Mouse (Mus musculus): ENCODE results near the gene Abca13.
"Not testable (repeated sequence)": the region's sequence is repeated elsewhere in the genome, so short reads cannot be mapped to it uniquely, and the experiment has no call there.

Abca13 gene

GRCm38 (mm10) chr11:9285759-9286158 lies 94.0 kb downstream of the Abca13 start:
- no peak for DNase-seq (ENCODE audit: low read depth, low spot score)

DNA sequence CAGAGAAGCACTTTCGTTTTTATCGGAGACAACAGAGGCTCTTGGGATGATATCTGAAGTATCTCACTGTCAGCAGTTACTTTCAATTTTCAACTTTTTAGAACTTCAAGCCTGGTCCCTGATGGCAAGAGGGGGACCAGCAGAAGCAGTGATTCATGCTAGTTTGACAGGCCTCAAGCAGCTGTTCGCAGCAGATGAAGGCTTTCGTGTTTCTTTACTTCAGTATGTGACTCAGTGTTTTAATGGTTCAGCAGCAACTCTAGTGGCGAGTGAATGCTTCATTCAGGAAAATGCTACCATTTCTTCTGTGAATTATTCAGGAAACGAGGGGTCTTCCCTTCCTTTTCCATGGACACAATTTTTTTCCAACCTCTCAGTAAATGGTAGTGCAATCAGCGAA lies 99.4 kb downstream of the Abca13 start:
- no peak for DNase-seq (ENCODE audit: low read depth, low spot score)

DNA sequence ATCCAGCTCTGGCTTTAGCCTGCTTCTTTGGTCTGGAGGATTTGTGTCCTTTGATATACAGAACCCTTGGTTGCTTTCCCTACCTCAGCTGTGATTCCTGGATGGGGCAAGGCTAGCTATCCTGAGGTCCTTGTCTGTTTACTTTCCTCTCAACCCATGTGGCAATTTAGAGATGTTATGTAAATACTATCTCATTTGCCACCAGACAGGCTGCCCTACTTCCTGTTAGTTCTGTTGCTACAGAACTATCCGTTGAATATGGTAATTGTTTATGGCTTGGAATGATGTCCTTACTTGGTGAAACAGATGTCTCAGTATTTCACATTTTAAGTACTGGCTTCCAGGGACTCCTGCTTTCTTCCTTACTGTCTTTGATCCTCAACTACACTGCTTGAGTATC lies 107.9 kb downstream of the Abca13 start:
- DNase-seq (ENCODE audit: low read depth, low spot score) = no peak

- DNase-seq (ENCODE audit: low read depth, low spot score) = no peak
Measured at GRCm38 (mm10) chr11:9305450-9305849, 113.7 kb downstream of the Abca13 start.

GRCm38 (mm10) chr11:9316545-9316944 lies 124.8 kb downstream of the Abca13 start:
- DNase-seq (ENCODE audit: low read depth, low spot score) = no peak

DNA sequence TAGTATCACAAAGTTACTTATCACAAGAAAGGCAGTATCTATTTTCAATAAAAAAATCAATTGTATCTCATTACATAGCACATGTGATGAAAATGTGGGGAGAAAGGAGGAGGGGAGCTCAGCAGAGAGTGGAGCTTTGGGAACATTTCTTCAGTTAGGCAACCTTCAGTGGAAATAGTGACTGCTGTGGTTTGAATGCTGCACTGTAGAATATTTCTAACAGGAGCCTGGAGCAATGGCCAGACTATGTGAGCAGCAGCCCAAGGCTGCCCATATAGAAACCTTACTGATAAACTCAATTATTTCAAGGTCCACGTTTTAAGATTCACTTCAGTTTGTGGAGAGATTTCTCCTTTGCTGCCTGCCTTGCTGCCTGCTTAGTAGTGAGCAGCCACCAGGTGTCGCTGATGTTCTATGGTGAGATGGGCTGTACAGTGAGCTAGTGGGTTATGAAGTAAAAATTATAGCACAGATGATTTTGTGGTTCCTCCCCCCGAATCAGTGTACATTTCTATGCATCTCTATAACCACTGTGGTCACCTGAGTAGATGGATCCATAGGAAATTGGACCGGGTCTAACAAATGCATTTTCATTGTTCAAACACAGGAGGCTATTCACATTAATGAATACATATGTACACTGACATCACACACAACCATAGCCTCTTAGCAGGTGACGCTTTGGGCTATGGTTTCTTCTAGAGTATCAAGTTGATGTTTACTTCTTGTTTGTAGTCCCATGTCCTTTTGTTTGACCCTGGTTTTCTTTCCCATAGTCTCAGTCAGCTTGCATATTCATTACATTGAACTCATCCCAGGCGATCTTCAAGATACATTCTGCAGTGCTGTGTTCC lies 125.6 kb downstream of the Abca13 start:
- peak; percentile 32 for DNase-seq (ENCODE audit: low read depth, low spot score)

- DNase-seq (ENCODE audit: low read depth, low spot score) = no peak
Measured at GRCm38 (mm10) chr11:9338151-9338550, 146.4 kb downstream of the Abca13 start.

DNA sequence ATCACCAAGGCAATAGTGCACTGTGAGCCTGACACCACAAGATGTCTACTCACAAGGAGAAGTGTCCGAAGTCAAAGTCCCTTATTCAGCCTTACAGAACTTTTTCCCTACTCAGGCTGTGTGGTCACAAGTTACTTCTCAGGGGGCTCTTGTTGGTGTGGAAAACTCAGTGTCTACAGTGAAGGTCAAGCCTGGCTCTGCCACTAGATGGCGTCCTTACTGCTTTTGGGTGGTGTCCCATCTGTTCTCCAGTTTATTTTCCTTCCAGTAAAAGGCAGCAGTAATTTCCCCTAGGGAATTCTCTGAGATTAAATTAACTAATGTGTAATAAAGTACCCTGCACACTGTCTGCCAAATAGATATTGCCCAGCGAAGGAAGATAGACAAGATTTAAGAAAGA lies 156.0 kb downstream of the Abca13 start:
- no peak for DNase-seq (ENCODE audit: low read depth, low spot score)

DNA sequence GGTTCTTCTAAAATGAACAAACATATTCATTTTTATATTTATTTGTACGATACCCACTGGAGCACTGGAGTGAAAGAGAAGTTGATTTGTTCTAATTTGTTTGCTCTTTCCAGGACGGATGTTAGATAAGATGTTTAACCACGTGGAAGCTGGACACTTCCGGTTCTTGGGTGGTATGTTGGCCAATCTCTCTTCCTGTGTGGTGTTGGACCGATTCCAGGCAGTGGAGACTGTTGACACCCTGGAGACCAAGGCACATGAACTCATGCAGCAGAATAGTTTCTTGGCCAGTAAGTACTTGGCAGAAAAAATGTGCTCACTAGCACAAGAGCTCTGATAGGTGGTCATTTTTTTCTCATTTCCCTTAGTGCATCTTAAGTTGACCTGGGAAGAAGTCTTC lies 181.4 kb downstream of the Abca13 start:
- no peak for DNase-seq (ENCODE audit: low read depth, low spot score)

DNA sequence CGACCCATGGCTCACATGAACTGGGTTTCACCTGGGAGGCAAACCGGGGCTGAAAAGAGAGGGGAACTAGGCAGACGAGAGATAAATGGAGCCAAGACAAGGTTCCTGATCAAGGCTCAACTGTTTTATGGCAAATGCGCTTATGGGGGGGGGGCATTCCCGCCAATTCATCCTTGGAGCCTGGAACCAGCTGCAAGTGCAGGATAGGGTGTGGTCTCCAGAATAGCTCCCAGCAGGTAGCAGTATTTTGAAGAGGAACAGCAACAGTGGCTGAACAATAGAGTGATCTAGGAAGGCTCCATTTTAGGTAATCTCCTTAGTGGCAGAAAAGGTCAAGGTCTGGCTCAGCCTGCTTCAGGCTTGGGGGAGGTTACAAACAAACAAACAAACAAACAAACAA lies 182.7 kb downstream of the Abca13 start:
- not testable (repeated sequence) for DNase-seq (ENCODE audit: low read depth, low spot score)

DNA sequence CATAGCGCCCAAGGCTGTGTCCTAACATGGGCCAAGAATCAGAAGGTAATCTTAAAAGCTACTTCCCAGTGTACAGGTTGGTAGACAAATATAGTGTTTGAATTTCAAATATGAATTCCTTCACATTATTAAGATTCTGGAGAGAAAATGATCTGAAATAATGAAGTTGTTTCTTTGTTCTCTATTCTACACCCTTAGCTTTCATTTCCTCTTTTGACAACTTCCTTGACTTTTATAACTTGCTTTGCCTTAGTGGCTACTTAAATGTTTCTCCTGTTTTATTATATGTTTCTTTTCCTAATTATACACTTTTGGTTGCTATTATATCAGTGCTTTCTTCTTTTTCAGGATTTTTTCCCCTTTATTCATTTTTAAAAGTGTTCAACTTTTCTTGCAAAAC lies 196.8 kb downstream of the Abca13 start:
- DNase-seq (ENCODE audit: low read depth, low spot score) = no peak

DNA sequence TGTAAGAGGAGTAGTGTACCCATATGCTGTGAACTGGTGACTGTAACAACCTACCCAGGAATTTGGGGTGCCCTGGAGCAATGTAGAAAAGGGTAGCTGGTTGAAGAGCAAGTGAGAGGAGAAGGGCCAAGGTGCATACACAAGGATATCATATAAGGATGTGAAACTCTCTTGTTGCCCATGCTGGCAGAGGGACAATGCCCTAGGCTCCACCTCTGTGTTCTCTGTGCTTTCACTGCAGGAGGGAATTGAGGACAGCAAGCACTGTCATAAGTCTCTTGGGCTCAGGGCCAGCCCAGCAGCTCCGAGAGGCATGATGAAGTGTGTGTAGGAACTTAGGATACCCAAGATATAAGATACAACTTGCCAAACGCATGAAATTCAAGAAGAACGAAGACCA lies 225.2 kb downstream of the Abca13 start:
- DNase-seq (ENCODE audit: low read depth, low spot score) = no peak

GRCm38 (mm10) chr11:9420205-9420604 lies 228.5 kb downstream of the Abca13 start:
- no peak for DNase-seq (ENCODE audit: low read depth, low spot score)

- DNase-seq (ENCODE audit: low read depth, low spot score) = no peak
Measured at GRCm38 (mm10) chr11:9427411-9427810, 235.7 kb downstream of the Abca13 start.

- peak; percentile 34 for DNase-seq (ENCODE audit: low read depth, low spot score)
Measured at GRCm38 (mm10) chr11:9432807-9433206, 241.1 kb downstream of the Abca13 start.

DNA sequence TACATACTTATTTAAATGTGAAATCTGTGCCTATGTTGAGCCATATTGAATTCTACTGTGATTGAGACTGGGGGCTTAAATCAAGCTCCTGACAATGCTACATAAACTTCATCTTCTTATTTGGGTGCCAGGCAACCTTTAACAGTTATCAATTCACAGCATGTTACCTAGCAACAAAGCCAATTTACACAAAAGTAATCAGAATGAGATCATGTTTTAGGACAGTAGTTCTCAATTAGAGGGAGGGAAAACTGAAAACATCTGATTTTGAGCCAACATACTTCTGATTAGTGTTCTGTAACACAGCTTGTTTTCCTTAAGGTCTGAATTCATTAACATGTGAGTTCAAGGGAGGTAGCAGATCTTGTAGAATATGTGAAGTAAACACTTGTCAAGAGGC lies 244.9 kb downstream of the Abca13 start:
- DNase-seq (ENCODE audit: low read depth, low spot score) = no peak

DNA sequence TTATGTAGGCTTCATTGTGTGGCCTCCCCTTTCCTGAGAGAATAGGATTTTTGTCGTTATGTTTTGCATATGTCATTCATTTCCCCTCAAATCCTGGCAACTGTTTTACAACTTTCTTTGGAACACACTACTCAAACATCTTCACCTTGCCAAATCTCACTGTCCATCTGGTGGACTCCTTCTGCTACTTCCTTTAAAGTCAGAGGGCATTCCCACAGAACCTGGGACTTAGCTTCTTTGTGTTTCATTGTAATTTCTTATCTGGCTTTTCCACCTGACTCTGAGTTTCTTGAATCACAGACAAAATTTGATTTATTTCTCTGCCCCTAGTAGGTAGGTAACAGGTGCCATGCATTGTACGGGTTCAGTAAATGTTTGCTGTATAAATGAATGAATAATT lies 248.0 kb downstream of the Abca13 start:
- no peak for DNase-seq (ENCODE audit: low read depth, low spot score)

GRCm38 (mm10) chr11:9441192-9441591 lies 249.4 kb downstream of the Abca13 start:
- peak; percentile 28 for DNase-seq (ENCODE audit: low read depth, low spot score)

- no peak for DNase-seq (ENCODE audit: low read depth, low spot score)
Measured at GRCm38 (mm10) chr11:9472400-9472799, 280.7 kb downstream of the Abca13 start.

DNA sequence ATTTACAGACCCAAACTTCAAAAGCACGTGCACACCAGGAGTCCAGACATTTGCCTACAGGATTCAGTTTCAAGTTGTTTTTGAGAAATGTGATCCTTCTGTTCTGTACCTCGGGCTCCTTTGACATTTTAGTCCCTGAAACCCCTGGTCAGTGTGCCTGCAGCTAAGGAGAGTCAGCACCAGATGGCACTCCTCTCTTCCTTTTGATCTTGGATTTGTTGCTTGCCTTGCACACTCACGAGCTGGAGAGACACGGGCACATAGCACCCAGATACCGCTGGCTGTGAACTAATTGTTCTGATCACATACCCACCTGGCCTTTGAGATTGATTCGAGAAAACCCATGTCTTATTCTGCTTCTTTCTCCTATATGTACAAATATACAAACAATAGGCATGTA lies 289.8 kb downstream of the Abca13 start:
- DNase-seq (ENCODE audit: low read depth, low spot score) = peak; percentile 32

GRCm38 (mm10) chr11:9500326-9501142 lies 308.8 kb downstream of the Abca13 start:
- DNase-seq (ENCODE audit: low read depth, low spot score) = peak; percentile 27

- DNase-seq (ENCODE audit: low read depth, low spot score) = not testable (repeated sequence)
Measured at GRCm38 (mm10) chr11:9514966-9515365, 323.2 kb downstream of the Abca13 start.

DNA sequence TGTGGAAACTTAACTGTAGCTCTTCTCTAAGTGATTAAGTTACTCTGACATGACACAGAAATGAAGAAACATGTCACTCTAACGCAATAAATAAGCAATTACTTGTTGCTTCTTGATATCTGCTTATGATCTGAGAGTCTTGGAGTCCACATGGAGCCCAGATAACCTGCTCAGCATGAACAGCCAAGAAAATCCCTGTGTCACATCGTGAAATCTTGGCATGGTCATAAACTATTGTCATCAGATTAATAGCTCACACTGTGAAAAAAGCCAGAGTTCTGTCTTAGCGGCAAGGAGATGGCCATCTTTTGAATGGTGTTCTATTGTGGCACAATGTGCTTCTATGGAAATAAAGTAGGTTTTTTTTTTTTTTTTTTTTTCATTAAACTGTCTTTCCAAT lies 336.8 kb downstream of the Abca13 start:
- no peak for DNase-seq (ENCODE audit: low read depth, low spot score)
